Mouse (Mus musculus) embryonic stem cell, embryonic (primary cell): ENCODE results near the gene Ncan.

ENCODE experiments used
- CTCF ChIA-PET, 4 experiments: fragments of 300-600 bp in 2 of 4; fragments of 350-600 bp in 2 of 4; sonication (Branson Sonifier 250); formaldehyde crosslinking; loops; one replicate each; lab custom pipeline; 2022; ENCODE audit warnings: inconsistent platforms in 2 of 4; lab: Charles Lee
- POLR2A ChIA-PET, 4 experiments: fragments of 300-600 bp in 2 of 4; fragments of 350-600 bp in 2 of 4; sonication (Branson Sonifier 250); formaldehyde crosslinking; loops; one replicate each; lab custom pipeline; 2022; ENCODE audit warnings: antibody characterized with exemption in 4 of 4, inconsistent platforms in 1 of 4; lab: Charles Lee

The Ncan gene

GRCm38 (mm10) chr8:70120667-70121066, at the start of gene Ncan:
Gene Ncan, minus strand, starts transcription at chr8:70120873.
- ChIA-PET POLR2A (interaction anchor here (0.5 to 2.0 kb wide), 27 partner anchors 8 to 298 kb away, joined by 3 to 19 read pairs (median 4); partner anchors contain the start of genes Nr2c2ap (in 2 of the 4), Lpar2 (in 1 of the 4), Mef2b (in 1 of the 4) and Rfxank (in 1 of the 4)), CTCF (interaction anchor here in 3 of 4 experiments (0.6 to 1.5 kb wide), 8 partner anchors 8 to 489 kb away, joined by 3 to 5 read pairs (median 4); no protein-coding TSS in a partner anchor)

- POLR2A ChIA-PET: interaction anchor here in 2 of 4 experiments (0.6 to 4.2 kb wide), 6 partner anchors 10 to 53 kb away, joined by 3 to 34 read pairs (median 4); partner anchors contain the start of genes Borcs8 (in 1 of the 2), Mef2b (in 1 of the 2) and Rfxank (in 1 of the 2)
- CTCF ChIA-PET: no interaction called here
Measured at GRCm38 (mm10) chr8:70170116-70170515, 49.4 kb upstream of the Ncan start.

- POLR2A ChIA-PET: interaction anchor here in 3 of 4 experiments (0.5 to 1.8 kb wide), 16 partner anchors 8 to 417 kb away, joined by 3 to 8 read pairs (median 5); partner anchors contain the start of genes Mef2b (in 1 of the 3) and Zfp963 (in 1 of the 3)
- CTCF ChIA-PET: interaction anchor here (0.5 to 2.2 kb wide), 34 partner anchors 8 to 955 kb away, joined by 3 to 20 read pairs (median 3); partner anchors contain the start of genes Gm20422 (in 1 of the 4), Hapln4 (in 1 of the 4), Homer3 (in 1 of the 4) and Slc25a42 (in 1 of the 4)
Measured at GRCm38 (mm10) chr8:70166504-70167110, 45.9 kb upstream of the Ncan start.

GRCm38 (mm10) chr8:70163316-70163715, 42.6 kb upstream of the Ncan start:
- ChIA-PET CTCF (no interaction called here), POLR2A (interaction anchor here in 2 of 4 experiments (0.6 to 1.5 kb wide), 6 partner anchors 11 to 106 kb away, joined by 3 to 8 read pairs (median 4); partner anchors contain the start of gene Slc25a42 (in 1 of the 2))

- CTCF ChIA-PET: interaction anchor here in 2 of 4 experiments (0.6 to 0.7 kb wide), 2 partner anchors 12 to 19 kb away, joined by 3 to 4 read pairs; partner anchors contain the start of gene Tmem161a (in 1 of the 2)
Measured at GRCm38 (mm10) chr8:70160015-70160414, 39.3 kb upstream of the Ncan start.

GRCm38 (mm10) chr8:70159211-70159610, 38.5 kb upstream of the Ncan start:
- POLR2A ChIA-PET: interaction anchor here (0.6 to 4.3 kb wide), 53 partner anchors 7 to 539 kb away, joined by 3 to 64 read pairs (median 5); partner anchors contain the start of genes Slc25a42 (in 3 of the 4), Tmem161a (in 3 of the 4), Borcs8 (in 2 of the 4) and Mef2b (in 2 of the 4)
- CTCF ChIA-PET: interaction anchor here in 2 of 4 experiments (0.6 to 1.8 kb wide), 4 partner anchors 7 to 19 kb away, joined by 3 to 7 read pairs (median 5); partner anchors contain the start of gene Tmem161a (in 1 of the 2)

More at GRCm38 (mm10) chr8:70160015-70160414, 39.3 kb upstream of the Ncan start:
- POLR2A ChIA-PET: interaction anchor here (0.6 to 4.3 kb wide), 33 partner anchors 8 to 379 kb away, joined by 3 to 64 read pairs (median 5); partner anchors contain the start of genes Tmem161a (in 3 of the 4), Borcs8 (in 2 of the 4), Mef2b (in 2 of the 4) and Ncan (in 2 of the 4)

- POLR2A ChIA-PET: interaction anchor here in 3 of 4 experiments (0.6 to 4.3 kb wide), 62 partner anchors 8 to 1914 kb away, joined by 3 to 64 read pairs (median 5); partner anchors contain the start of genes Nr2c2ap (in 3 of the 3), Slc25a42 (in 3 of the 3), Tmem161a (in 3 of the 3) and Borcs8 (in 2 of the 3)
- CTCF ChIA-PET: interaction anchor here (0.5 to 1.8 kb wide), 10 partner anchors 8 to 1507 kb away, joined by 3 to 7 read pairs (median 4); partner anchors contain the start of gene Tmem161a (in 1 of the 4)
Measured at GRCm38 (mm10) chr8:70158069-70158853, 37.6 kb upstream of the Ncan start.

GRCm38 (mm10) chr8:70157240-70157800, 36.6 kb upstream of the Ncan start:
- POLR2A ChIA-PET: interaction anchor here in 2 of 4 experiments (0.7 to 2.2 kb wide), 4 partner anchors 9 to 74 kb away, joined by 3 to 5 read pairs (median 3); partner anchors contain the start of genes Hapln4 (in 1 of the 2) and Tmem161a (in 1 of the 2)
- CTCF ChIA-PET: interaction anchor here in 1 of 4 experiments (1.1 kb wide), 1 partner anchor 9 kb away, joined by 3 read pairs; no protein-coding TSS in a partner anchor

- POLR2A ChIA-PET: interaction anchor here in 3 of 4 experiments (0.5 to 5.8 kb wide), 80 partner anchors 7 to 744 kb away, joined by 3 to 57 read pairs (median 4); partner anchors contain the start of genes Nr2c2ap (in 3 of the 3), Tmem161a (in 3 of the 3), Borcs8 (in 2 of the 3) and Mau2 (in 2 of the 3)
- CTCF ChIA-PET: interaction anchor here in 3 of 4 experiments (0.5 to 1.5 kb wide), 10 partner anchors 14 to 151 kb away, joined by 3 to 6 read pairs (median 4); partner anchors contain the start of gene Tm6sf2 (in 1 of the 3)
Measured at GRCm38 (mm10) chr8:70152537-70153257, 32.0 kb upstream of the Ncan start.

GRCm38 (mm10) chr8:70150158-70150557, 29.5 kb upstream of the Ncan start:
- ChIA-PET POLR2A (interaction anchor here (0.6 to 8.2 kb wide), 20 partner anchors 10 to 1369 kb away, joined by 3 to 64 read pairs (median 5); partner anchors contain the start of genes Borcs8 (in 2 of the 4), Mef2b (in 2 of the 4), Nr2c2ap (in 2 of the 4) and Rfxank (in 2 of the 4)), CTCF (interaction anchor here in 1 of 4 experiments (0.6 kb wide), 1 partner anchor 147 kb away, joined by 3 read pairs; no protein-coding TSS in a partner anchor)

GRCm38 (mm10) chr8:70147678-70148607, 27.3 kb upstream of the Ncan start:
- CTCF ChIA-PET: interaction anchor here in 2 of 4 experiments (0.6 to 1.4 kb wide), 4 partner anchors 18 to 499 kb away, joined by 3 to 4 read pairs (median 3); partner anchors contain the start of gene Slc25a42 (in 1 of the 2)
- POLR2A ChIA-PET: interaction anchor here in 3 of 4 experiments (0.8 to 8.2 kb wide), 10 partner anchors 8 to 37 kb away, joined by 3 to 64 read pairs (median 6); partner anchors contain the start of genes Rfxank (in 2 of the 3), Borcs8 (in 1 of the 3), Mef2b (in 1 of the 3) and Nr2c2ap (in 1 of the 3)

- ChIA-PET POLR2A (interaction anchor here (0.7 to 5.5 kb wide), 23 partner anchors 8 to 387 kb away, joined by 3 to 40 read pairs (median 5); partner anchors contain the start of genes Fkbp8 (in 1 of the 4), Mau2 (in 1 of the 4), Ncan (in 1 of the 4) and Nr2c2ap (in 1 of the 4)), CTCF (interaction anchor here in 1 of 4 experiments (0.9 to 1.1 kb wide), 2 partner anchors 22 to 32 kb away, joined by 3 to 5 read pairs; partner anchors contain the start of gene Tmem161a)
Measured at GRCm38 (mm10) chr8:70139981-70140380, 19.3 kb upstream of the Ncan start.

- CTCF ChIA-PET: interaction anchor here in 1 of 4 experiments (0.7 to 1.1 kb wide), 3 partner anchors 10 to 21 kb away, joined by 3 to 5 read pairs (median 3); no protein-coding TSS in a partner anchor
- POLR2A ChIA-PET: interaction anchor here (0.5 to 5.5 kb wide), 35 partner anchors 8 to 485 kb away, joined by 3 to 40 read pairs (median 4); partner anchors contain the start of genes Slc25a42 (in 2 of the 4), Fkbp8 (in 1 of the 4), Gatad2a (in 1 of the 4) and Mau2 (in 1 of the 4)
Measured at GRCm38 (mm10) chr8:70139026-70139857, 18.6 kb upstream of the Ncan start, which contains the start of the genes Rfxank, Borcs8 and Mef2b. Gene Rfxank, minus strand, starts transcription at chr8:70139154. Gene Borcs8, plus strand, starts transcription at chr8:70139499. Gene Mef2b, plus strand, starts transcription at chr8:70139711.
